Mouse (Mus musculus): ENCODE measurements around the gene Camkv. TPM values are rescaled to one million over a fixed set of nuclear protein-coding genes. Genes with fewer than 3 reads are reported as not detected.

Gene Camkv
- total RNA-seq, 2 experiments from 2014 or later = not detected

- ATAC-seq (replicated peaks; ENCODE audit: poor library complexity, severe bottlenecking) = no peak
Measured at GRCm38 (mm10) chr9:107919441-107919840, 16.0 kb upstream of the Camkv start.

GRCm38 (mm10) chr9:107923021-107923420, 12.5 kb upstream of the Camkv start:
- ATAC-seq (replicated peaks; ENCODE audit: poor library complexity, severe bottlenecking) = peak; percentile 41; the same call in 1 of the 2 replicates

- peak; percentile 84 for ATAC-seq (replicated peaks; ENCODE audit: poor library complexity, severe bottlenecking)
Measured at GRCm38 (mm10) chr9:107923956-107924355, 11.5 kb upstream of the Camkv start.

GRCm38 (mm10) chr9:107925251-107925650, 10.2 kb upstream of the Camkv start:
- ATAC-seq (replicated peaks; ENCODE audit: poor library complexity, severe bottlenecking) = no peak

- ATAC-seq (replicated peaks; ENCODE audit: poor library complexity, severe bottlenecking) = no peak
Measured at GRCm38 (mm10) chr9:107926920-107927420, 8.5 kb upstream of the Camkv start.

- no peak for ATAC-seq (replicated peaks; ENCODE audit: poor library complexity, severe bottlenecking)
Measured at GRCm38 (mm10) chr9:107927749-107928148, 7.7 kb upstream of the Camkv start.

- ATAC-seq (replicated peaks; ENCODE audit: poor library complexity, severe bottlenecking) = no peak
Measured at GRCm38 (mm10) chr9:107928169-107928568, 7.3 kb upstream of the Camkv start, which contains the start of gene Actl11. Actl11 (plus strand) TSS chr9:107928469.

GRCm38 (mm10) chr9:107932221-107932620, 3.3 kb upstream of the Camkv start:
- no peak for ATAC-seq (replicated peaks; ENCODE audit: poor library complexity, severe bottlenecking)

- no peak for ATAC-seq (replicated peaks; ENCODE audit: poor library complexity, severe bottlenecking)
Measured at GRCm38 (mm10) chr9:107934146-107934545, 1.3 kb upstream of the Camkv start.

- peak; percentile 63 for ATAC-seq (replicated peaks; ENCODE audit: poor library complexity, severe bottlenecking)
Measured at GRCm38 (mm10) chr9:107935790-107936214, 328 bp downstream of the Camkv start.

- 0 out of 2 replicates have a peak, but pooled peaks have one; percentile 10 for ATAC-seq (replicated peaks; ENCODE audit: poor library complexity, severe bottlenecking)
Measured at GRCm38 (mm10) chr9:107936215-107936822, 845 bp downstream of the Camkv start.

- no peak for ATAC-seq (replicated peaks; ENCODE audit: poor library complexity, severe bottlenecking)
Measured at GRCm38 (mm10) chr9:107936831-107937230, 1.4 kb downstream of the Camkv start.

- no peak for ATAC-seq (replicated peaks; ENCODE audit: poor library complexity, severe bottlenecking)
Measured at GRCm38 (mm10) chr9:107947241-107948194, 12.0 kb downstream of the Camkv start.

- ATAC-seq (replicated peaks; ENCODE audit: poor library complexity, severe bottlenecking) = peak; percentile 16; the same call in 1 of the 2 replicates
Measured at GRCm38 (mm10) chr9:107949184-107949921, 13.9 kb downstream of the Camkv start.

GRCm38 (mm10) chr9:107949922-107950235, 14.4 kb downstream of the Camkv start, which contains the start of gene Traip:
Traip (plus strand) TSS chr9:107950136.
- ATAC-seq (replicated peaks; ENCODE audit: poor library complexity, severe bottlenecking) = peak; percentile 33; the same call in 1 of the 2 replicates

GRCm38 (mm10) chr9:107950460-107951355, 15.2 kb downstream of the Camkv start:
- peak; percentile 81 for ATAC-seq (replicated peaks; ENCODE audit: poor library complexity, severe bottlenecking)

- no peak for ATAC-seq (replicated peaks; ENCODE audit: poor library complexity, severe bottlenecking)
Measured at GRCm38 (mm10) chr9:107955613-107956289, 20.3 kb downstream of the Camkv start.

GRCm38 (mm10) chr9:107957141-107957540, 21.7 kb downstream of the Camkv start:
- ATAC-seq (replicated peaks; ENCODE audit: poor library complexity, severe bottlenecking) = no peak

- no peak for ATAC-seq (replicated peaks; ENCODE audit: poor library complexity, severe bottlenecking)
Measured at GRCm38 (mm10) chr9:107959896-107960295, 24.4 kb downstream of the Camkv start.

Measured in granulocyte monocyte progenitor cell, adult 5-6 weeks (primary cell).